Mouse (Mus musculus): ENCODE measurements around the gene Fdx1.

Fdx1 gene

GRCm38 (mm10) chr9:51961190-51961909, 2.0 kb downstream of the Fdx1 start:
- DNase-seq (ENCODE audit: low spot score): no peak

- no peak for DNase-seq (ENCODE audit: low spot score)
Observed at GRCm38 (mm10) chr9:51960331-51960730, 3.0 kb downstream of the Fdx1 start.

GRCm38 (mm10) chr9:51958981-51959380, 4.4 kb downstream of the Fdx1 start:
- DNase-seq (ENCODE audit: low spot score): no peak

- no peak for DNase-seq (ENCODE audit: low spot score)
Observed at GRCm38 (mm10) chr9:51957025-51957424, 6.3 kb downstream of the Fdx1 start.

GRCm38 (mm10) chr9:51956484-51956883, 6.9 kb downstream of the Fdx1 start:
- no peak for DNase-seq (ENCODE audit: low spot score)

- no peak for DNase-seq (ENCODE audit: low spot score)
Observed at GRCm38 (mm10) chr9:51951337-51951736, 12.0 kb downstream of the Fdx1 start.

- DNase-seq (ENCODE audit: low spot score): no peak
Observed at GRCm38 (mm10) chr9:51950667-51951066, 12.7 kb downstream of the Fdx1 start.

- DNase-seq (ENCODE audit: low spot score): no peak
Observed at GRCm38 (mm10) chr9:51950225-51950624, 13.1 kb downstream of the Fdx1 start.

- no peak for DNase-seq (ENCODE audit: low spot score)
Observed at GRCm38 (mm10) chr9:51943934-51944333, 19.4 kb downstream of the Fdx1 start.

GRCm38 (mm10) chr9:51934641-51935040, 28.7 kb downstream of the Fdx1 start:
- no peak for DNase-seq (ENCODE audit: low spot score)

- DNase-seq (ENCODE audit: low spot score): no peak
Observed at GRCm38 (mm10) chr9:51931997-51932396, 31.4 kb downstream of the Fdx1 start.

- DNase-seq (ENCODE audit: low spot score): no peak
Observed at GRCm38 (mm10) chr9:51931054-51931690, 32.2 kb downstream of the Fdx1 start.

GRCm38 (mm10) chr9:51929972-51930371, 33.4 kb downstream of the Fdx1 start:
- no peak for DNase-seq (ENCODE audit: low spot score)

- no peak for DNase-seq (ENCODE audit: low spot score)
Observed at GRCm38 (mm10) chr9:51928659-51929058, 34.7 kb downstream of the Fdx1 start.

- no peak for DNase-seq (ENCODE audit: low spot score)
Observed at GRCm38 (mm10) chr9:51928116-51928515, 35.2 kb downstream of the Fdx1 start.

- DNase-seq (ENCODE audit: low spot score): no peak
Observed at GRCm38 (mm10) chr9:51927680-51928079, 35.7 kb downstream of the Fdx1 start.

GRCm38 (mm10) chr9:51926629-51927028, 36.7 kb downstream of the Fdx1 start:
- no peak for DNase-seq (ENCODE audit: low spot score)

GRCm38 (mm10) chr9:51924551-51925081, 38.7 kb downstream of the Fdx1 start:
- no peak for DNase-seq (ENCODE audit: low spot score)

- DNase-seq (ENCODE audit: low spot score): no peak
Observed at GRCm38 (mm10) chr9:51922756-51923155, 40.6 kb downstream of the Fdx1 start.

GRCm38 (mm10) chr9:51915580-51915979, 47.8 kb downstream of the Fdx1 start:
- DNase-seq (ENCODE audit: low spot score): no peak

GRCm38 (mm10) chr9:51914481-51915120, 48.8 kb downstream of the Fdx1 start:
- DNase-seq (ENCODE audit: low spot score): no peak

- peak; percentile 48 for DNase-seq (ENCODE audit: low spot score)
Observed at GRCm38 (mm10) chr9:51908838-51909237, 54.5 kb downstream of the Fdx1 start.

GRCm38 (mm10) chr9:51908255-51908654, 55.1 kb downstream of the Fdx1 start:
- no peak for DNase-seq (ENCODE audit: low spot score)

All from ovary, postnatal 10 days (tissue).